Comparison of ENCODE assay signal across 8 mouse cellular contexts in genomic region chr4:44004126-44004525, GRCm38 (mm10). TPM values are rescaled to one million over a fixed set of nuclear protein-coding genes. Genes with fewer than 3 reads are reported as not detected.
DNase-seq lines count a peak whose midpoint lies in the region; ATAC-seq and TF ChIP-seq lines count a peak whose summit lies in the region.

Gene Clta, plus strand, starts transcription at chr4:44004452.

- no peaks in the 10 kb centered on the region; the same call in 1 of the 2 replicates for H3K4me1 ChIP-seq in thymus, adult 2 months (replicated peaks; ENCODE audit: control insufficient read depth, insufficient read depth, low read length)
- H3K4me1 ChIP-seq in embryonic facial prominence, embryonic 13.5 days: no peaks in the 10 kb centered on the region
- H3K4me1 ChIP-seq in heart, embryonic 13.5 days: no peaks in the 10 kb centered on the region
- H3K4me1 ChIP-seq in midbrain, postnatal 0 days (ENCODE audit: insufficient read depth, low read length): no peaks in the 10 kb centered on the region

- ATAC-seq in embryonic facial prominence, embryonic 13.5 days (ENCODE audit: insufficient number of reproducible peaks, insufficient read depth, low FRiP score, low TSS enrichment, low read depth): no peak
- no peak for ATAC-seq in heart, embryonic 13.5 days (ENCODE audit: extremely low read depth, insufficient number of reproducible peaks, low FRiP score, low TSS enrichment)
- no peak for ATAC-seq in midbrain, postnatal 0 days (ENCODE audit: low FRiP score)

- no peak within 1 kb of the TSS for H3K9ac ChIP-seq in embryonic facial prominence, embryonic 13.5 days
- H3K9ac ChIP-seq in heart, embryonic 13.5 days: no peak within 1 kb of the TSS
- no peak within 1 kb of the TSS for H3K9ac ChIP-seq in midbrain, postnatal 0 days (replicated peaks; ENCODE audit: low read length, poor library complexity, severe bottlenecking)

- no peak for TF ChIP-seq CTCF in thymus, adult 2 months (IDR thresholded peaks at IDR 0.05; ENCODE audit: borderline replicate concordance, control insufficient read depth, extremely low read depth, insufficient read depth, low read length, poor library complexity)
- TF ChIP-seq CTCF in midbrain, postnatal 0 days (IDR thresholded peaks at IDR 0.05): no peak

- H3K4me3 ChIP-seq in thymus, adult 2 months (ENCODE audit: control insufficient read depth, insufficient read depth, low read length): no peak within 1 kb of the TSS
- no peak within 1 kb of the TSS for H3K4me3 ChIP-seq in embryonic facial prominence, embryonic 13.5 days
- no peak within 1 kb of the TSS for H3K4me3 ChIP-seq in heart, embryonic 13.5 days
- no peak within 1 kb of the TSS for H3K4me3 ChIP-seq in midbrain, postnatal 0 days (ENCODE audit: low read depth, low read length)

- no peaks in the 10 kb centered on the region for H3K36me3 ChIP-seq in thymus, adult 2 months (ENCODE audit: control insufficient read depth, insufficient read depth, low read length)
- H3K36me3 ChIP-seq in embryonic facial prominence, embryonic 13.5 days: no peaks in the 10 kb centered on the region
- H3K36me3 ChIP-seq in heart, embryonic 13.5 days: no peaks in the 10 kb centered on the region
- H3K36me3 ChIP-seq in midbrain, postnatal 0 days (ENCODE audit: insufficient read depth, low read length): no peaks in the 10 kb centered on the region

- H3K27ac ChIP-seq in thymus, adult 2 months (ENCODE audit: control insufficient read depth, insufficient read depth, low read length): no peak within 1 kb of the TSS
- no peak within 1 kb of the TSS for H3K27ac ChIP-seq in embryonic facial prominence, embryonic 13.5 days
- H3K27ac ChIP-seq in heart, embryonic 13.5 days (replicated peaks): no peak within 1 kb of the TSS
- no peak within 1 kb of the TSS for H3K27ac ChIP-seq in midbrain, postnatal 0 days (ENCODE audit: low read depth, low read length)

- H3K4me2 ChIP-seq in embryonic facial prominence, embryonic 13.5 days: no peak within 1 kb of the TSS
- peak within 1 kb of the TSS; percentile 28; the same call in 1 of the 2 replicates for H3K4me2 ChIP-seq in heart, embryonic 13.5 days
- H3K4me2 ChIP-seq in midbrain, postnatal 0 days (ENCODE audit: low read depth, low read length, poor library complexity, severe bottlenecking): no peak within 1 kb of the TSS

- H3K27me3 ChIP-seq in thymus, adult 2 months (ENCODE audit: control insufficient read depth, insufficient read depth, low read length): no peaks in the 10 kb centered on the region
- no peaks in the 10 kb centered on the region for H3K27me3 ChIP-seq in embryonic facial prominence, embryonic 13.5 days
- H3K27me3 ChIP-seq in heart, embryonic 13.5 days (replicated peaks): no peaks in the 10 kb centered on the region
- peaks cover 5% of the 10 kb centered on the region; the same call in 1 of the 2 replicates for H3K27me3 ChIP-seq in midbrain, postnatal 0 days (ENCODE audit: insufficient read depth, low read length)

- intact Hi-C loops in left cerebral cortex, postnatal 14 days (cut with DNase I): no loop called here

- TF ChIP-seq POLR2A in thymus, adult 2 months (IDR thresholded peaks at IDR 0.05; ENCODE audit: control insufficient read depth, extremely low read depth, insufficient read depth, low read length, poor library complexity): no peak

- WGBS in thymus, adult 2 months: 97% methylated on average over 5 of the region's 5 CpGs
- WGBS in embryonic facial prominence, embryonic 13.5 days: 90% methylated on average over 5 of the region's 5 CpGs
- WGBS in heart, embryonic 13.5 days: 77% methylated on average over 5 of the region's 5 CpGs
- whole genome bisulfite sequencing in midbrain, postnatal 0 days: 88% methylated on average over 5 of the region's 5 CpGs

- no peaks in the 10 kb centered on the region for H3K9me3 ChIP-seq in embryonic facial prominence, embryonic 13.5 days
- no peaks in the 10 kb centered on the region for H3K9me3 ChIP-seq in heart, embryonic 13.5 days
- H3K9me3 ChIP-seq in midbrain, postnatal 0 days (ENCODE audit: low read length): no peaks in the 10 kb centered on the region

- DNase-seq in thymus, adult 2 months: no peak
- DNase-seq in thymus, adult 18-20 months: no peak
- DNase-seq in left cerebral cortex, postnatal 14 days (ENCODE audit: low spot score in 2 of 2): no peak
- DNase-seq in midbrain, postnatal 0 days (ENCODE audit: low spot score): no peak
- DNase-seq in ovary, adult 18-20 months (ENCODE audit: low spot score): no peak
- no peak for DNase-seq in ovary, postnatal 14 days (ENCODE audit: low spot score)

RNA-seq across cellular contexts. Expression of gene Clta, which starts in this region (rescaled TPM):
- polyA plus RNA-seq in thymus, adult 2 months (2012; rRNA removed): 184 and 193 TPM in 2 replicates
- 252 and 284 TPM in 2 replicates for polyA plus RNA-seq in embryonic facial prominence, embryonic 13.5 days (2015; fragmentation: Nextera tagmentation; extraction: Ambion mirVana)
- 140 and 150 TPM in 2 replicates for polyA plus RNA-seq in heart, embryonic 13.5 days (2015; fragmentation: Nextera tagmentation; extraction: Ambion mirVana)
- 100 to 1,000 TPM; 300 to 308 TPM for total RNA-seq in left cerebral cortex, postnatal 14 days (2021)
- 539 and 562 TPM in 2 replicates for total RNA-seq in midbrain, postnatal 0 days (2014; rRNA removed)
- polyA plus RNA-seq in midbrain, postnatal 0 days (2015; fragmentation: Nextera tagmentation; extraction: Ambion mirVana): 380 and 390 TPM in 2 replicates
